Mouse (Mus musculus): ENCODE data around the gene Sik3. TPM values are rescaled to one million over a fixed set of nuclear protein-coding genes. Genes with fewer than 3 reads are reported as not detected.
A peak's percentile ranks its signal among the peaks of the same experiment; 100 is the strongest.

The Sik3 gene
- polyA plus RNA-seq, 1 experiment, result 32.0 TPM

GRCm38 (mm10) chr9:46174770-46175294, 162.2 kb downstream of the Sik3 start:
- Histone ChIP-seq H3K36me3 (ENCODE audit: control insufficient read depth, insufficient read depth) (peaks cover 12% of the 10 kb centered on the region), H3ac (ENCODE audit: control insufficient read depth, insufficient read length, low read depth) (no peak overlapping the region), H3K4me3 (ENCODE audit: insufficient read depth, poor library complexity, severe bottlenecking) (no peak overlapping the region), H3K27me3 (ENCODE audit: control insufficient read depth, insufficient read depth, insufficient read length) (no peaks in the 10 kb centered on the region), H3K79me3 (ENCODE audit: low read depth) (peaks cover 6% of the 10 kb centered on the region), H3K79me2 (ENCODE audit: control insufficient read depth, insufficient read depth) (peaks cover 10% of the 10 kb centered on the region)
- no peak for TF ChIP-seq CEBPB (IDR thresholded peaks at IDR 0.05; ENCODE audit: low read depth)
- TF ChIP-seq MAX (IDR thresholded peaks at IDR 0.05), result no peak
- TF ChIP-seq MYOD1 (IDR thresholded peaks at IDR 0.05; ENCODE audit: control insufficient read depth, insufficient read length, low read depth), result no peak
- TF ChIP-seq MYOG (IDR thresholded peaks at IDR 0.05; ENCODE audit: control insufficient read depth, extremely low read depth, insufficient read length), result no peak
- TF ChIP-seq CTCF (IDR thresholded peaks at IDR 0.05; ENCODE audit: control insufficient read depth, insufficient read depth, insufficient read length), result no peak
- TF ChIP-seq USF1 (IDR thresholded peaks at IDR 0.05; ENCODE audit: low read depth), result no peak
- no peak for TF ChIP-seq FOSL1 (IDR thresholded peaks at IDR 0.05; ENCODE audit: insufficient read depth, low read length, poor library complexity, severe bottlenecking)

GRCm38 (mm10) chr9:46175300-46175699, 162.7 kb downstream of the Sik3 start:
- H3K79me3 ChIP-seq (ENCODE audit: low read depth), result peaks cover 6% of the 10 kb centered on the region
- H3K27me3 ChIP-seq (ENCODE audit: control insufficient read depth, insufficient read depth, insufficient read length), result no peaks in the 10 kb centered on the region
- TF ChIP-seq MAX (IDR thresholded peaks at IDR 0.05) (peak; percentile 19), FOSL1 (IDR thresholded peaks at IDR 0.05; ENCODE audit: insufficient read depth, low read length, poor library complexity, severe bottlenecking) (no peak), USF1 (IDR thresholded peaks at IDR 0.05; ENCODE audit: low read depth) (no peak), CEBPB (IDR thresholded peaks at IDR 0.05; ENCODE audit: low read depth) (peak; percentile 82)
- peaks cover 10% of the 10 kb centered on the region for H3K79me2 ChIP-seq (ENCODE audit: control insufficient read depth, insufficient read depth)
- peaks cover 12% of the 10 kb centered on the region for H3K36me3 ChIP-seq (ENCODE audit: control insufficient read depth, insufficient read depth)
- H3ac ChIP-seq (ENCODE audit: control insufficient read depth, insufficient read length, low read depth), result no peak overlapping the region
- H3K4me3 ChIP-seq (ENCODE audit: insufficient read depth, poor library complexity, severe bottlenecking), result no peak overlapping the region

GRCm38 (mm10) chr9:46175938-46176375, 163.3 kb downstream of the Sik3 start:
- Histone ChIP-seq H3ac (ENCODE audit: control insufficient read depth, insufficient read length, low read depth) (no peak overlapping the region), H3K4me3 (ENCODE audit: insufficient read depth, poor library complexity, severe bottlenecking) (no peak overlapping the region), H3K79me3 (ENCODE audit: low read depth) (peaks cover 6% of the 10 kb centered on the region), H3K79me2 (ENCODE audit: control insufficient read depth, insufficient read depth) (peaks cover 10% of the 10 kb centered on the region), H3K36me3 (ENCODE audit: control insufficient read depth, insufficient read depth) (peaks cover 12% of the 10 kb centered on the region), H3K27me3 (ENCODE audit: control insufficient read depth, insufficient read depth, insufficient read length) (no peaks in the 10 kb centered on the region)
- TF ChIP-seq CEBPB (IDR thresholded peaks at IDR 0.05; ENCODE audit: low read depth) (no peak), CTCF (IDR thresholded peaks at IDR 0.05; ENCODE audit: control insufficient read depth, insufficient read depth, insufficient read length) (no peak), MAX (IDR thresholded peaks at IDR 0.05) (no peak), MYOG (IDR thresholded peaks at IDR 0.05; ENCODE audit: control insufficient read depth, extremely low read depth, insufficient read length) (no peak), FOSL1 (IDR thresholded peaks at IDR 0.05; ENCODE audit: insufficient read depth, low read length, poor library complexity, severe bottlenecking) (no peak), MYOD1 (IDR thresholded peaks at IDR 0.05; ENCODE audit: control insufficient read depth, insufficient read length, low read depth) (no peak), USF1 (IDR thresholded peaks at IDR 0.05; ENCODE audit: low read depth) (no peak)

- TF ChIP-seq MAX (IDR thresholded peaks at IDR 0.05) (no peak), MYOG (IDR thresholded peaks at IDR 0.05; ENCODE audit: control insufficient read depth, extremely low read depth, insufficient read length) (no peak), USF1 (IDR thresholded peaks at IDR 0.05; ENCODE audit: low read depth) (no peak), CEBPB (IDR thresholded peaks at IDR 0.05; ENCODE audit: low read depth) (no peak), FOSL1 (IDR thresholded peaks at IDR 0.05; ENCODE audit: insufficient read depth, low read length, poor library complexity, severe bottlenecking) (no peak), MYOD1 (IDR thresholded peaks at IDR 0.05; ENCODE audit: control insufficient read depth, insufficient read length, low read depth) (no peak), CTCF (IDR thresholded peaks at IDR 0.05; ENCODE audit: control insufficient read depth, insufficient read depth, insufficient read length) (no peak)
- no peak overlapping the region for H3ac ChIP-seq (ENCODE audit: control insufficient read depth, insufficient read length, low read depth)
- H3K36me3 ChIP-seq (ENCODE audit: control insufficient read depth, insufficient read depth), result peaks cover 12% of the 10 kb centered on the region
- H3K4me3 ChIP-seq (ENCODE audit: insufficient read depth, poor library complexity, severe bottlenecking), result no peak overlapping the region
- peaks cover 6% of the 10 kb centered on the region for H3K79me3 ChIP-seq (ENCODE audit: low read depth)
- H3K79me2 ChIP-seq (ENCODE audit: control insufficient read depth, insufficient read depth), result peaks cover 10% of the 10 kb centered on the region
- no peaks in the 10 kb centered on the region for H3K27me3 ChIP-seq (ENCODE audit: control insufficient read depth, insufficient read depth, insufficient read length)
Observed at GRCm38 (mm10) chr9:46176613-46177012, 164.0 kb downstream of the Sik3 start.

- H3K4me3 ChIP-seq (ENCODE audit: insufficient read depth, poor library complexity, severe bottlenecking), result no peak overlapping the region
- peaks cover 12% of the 10 kb centered on the region for H3K36me3 ChIP-seq (ENCODE audit: control insufficient read depth, insufficient read depth)
- peaks cover 8% of the 10 kb centered on the region for H3K79me2 ChIP-seq (ENCODE audit: control insufficient read depth, insufficient read depth)
- peaks cover 6% of the 10 kb centered on the region for H3K79me3 ChIP-seq (ENCODE audit: low read depth)
- H3ac ChIP-seq (ENCODE audit: control insufficient read depth, insufficient read length, low read depth), result no peak overlapping the region
- TF ChIP-seq CEBPB (IDR thresholded peaks at IDR 0.05; ENCODE audit: low read depth) (no peak), MYOD1 (IDR thresholded peaks at IDR 0.05; ENCODE audit: control insufficient read depth, insufficient read length, low read depth) (peak; percentile 32)
- H3K27me3 ChIP-seq (ENCODE audit: control insufficient read depth, insufficient read depth, insufficient read length), result no peaks in the 10 kb centered on the region
Observed at GRCm38 (mm10) chr9:46178595-46178994, 166.0 kb downstream of the Sik3 start.

- Histone ChIP-seq H3ac (ENCODE audit: control insufficient read depth, insufficient read length, low read depth) (no peak overlapping the region), H3K27me3 (ENCODE audit: control insufficient read depth, insufficient read depth, insufficient read length) (no peaks in the 10 kb centered on the region), H3K79me2 (ENCODE audit: control insufficient read depth, insufficient read depth) (no peaks in the 10 kb centered on the region), H3K79me3 (ENCODE audit: low read depth) (peaks cover 2% of the 10 kb centered on the region), H3K4me3 (ENCODE audit: insufficient read depth, poor library complexity, severe bottlenecking) (no peak overlapping the region), H3K36me3 (ENCODE audit: control insufficient read depth, insufficient read depth) (peaks cover 18% of the 10 kb centered on the region)
- TF ChIP-seq CTCF (IDR thresholded peaks at IDR 0.05; ENCODE audit: control insufficient read depth, insufficient read depth, insufficient read length) (no peak), FOSL1 (IDR thresholded peaks at IDR 0.05; ENCODE audit: insufficient read depth, low read length, poor library complexity, severe bottlenecking) (no peak), USF1 (IDR thresholded peaks at IDR 0.05; ENCODE audit: low read depth) (no peak), CEBPB (IDR thresholded peaks at IDR 0.05; ENCODE audit: low read depth) (no peak), MYOG (IDR thresholded peaks at IDR 0.05; ENCODE audit: control insufficient read depth, extremely low read depth, insufficient read length) (no peak), MYOD1 (IDR thresholded peaks at IDR 0.05; ENCODE audit: control insufficient read depth, insufficient read length, low read depth) (no peak), MAX (IDR thresholded peaks at IDR 0.05) (no peak)
Observed at GRCm38 (mm10) chr9:46181297-46181696, 168.7 kb downstream of the Sik3 start.
